Mouse (Mus musculus) CH12.LX (cell line): ENCODE results near the gene Phldb1.

Source experiments
- CHD1 ChIP-seq: IDR thresholded peaks from 2 replicates; pipeline ENCODE4 v1.6.1; 2012; ENCODE audit warnings: low read depth, low read length, improper control_type of control experiment, inconsistent platforms
- CTCF ChIP-seq, 2 experiments: IDR thresholded peaks in 1 of 2; conservative IDR thresholded peaks in 1 of 2; 2 replicates each; pipeline ENCODE4 v1.5.1; 2011 to 2012; ENCODE audit warnings: low read depth in 2 of 2, low read length in 2 of 2, improper control_type of control experiment in 1 of 2, inconsistent platforms in 1 of 2, mild to moderate bottlenecking in 1 of 2, moderate library complexity in 1 of 2
- NELFE ChIP-seq: IDR thresholded peaks from 2 replicates; pipeline ENCODE4 v1.6.1; 2011; ENCODE audit warnings: low read depth, low read length, improper control_type of control experiment
- ZNF384 ChIP-seq: IDR thresholded peaks from 2 replicates; pipeline ENCODE4 v1.6.1; 2012; ENCODE audit warnings: low read depth, low read length, improper control_type of control experiment, inconsistent platforms

DNA sequence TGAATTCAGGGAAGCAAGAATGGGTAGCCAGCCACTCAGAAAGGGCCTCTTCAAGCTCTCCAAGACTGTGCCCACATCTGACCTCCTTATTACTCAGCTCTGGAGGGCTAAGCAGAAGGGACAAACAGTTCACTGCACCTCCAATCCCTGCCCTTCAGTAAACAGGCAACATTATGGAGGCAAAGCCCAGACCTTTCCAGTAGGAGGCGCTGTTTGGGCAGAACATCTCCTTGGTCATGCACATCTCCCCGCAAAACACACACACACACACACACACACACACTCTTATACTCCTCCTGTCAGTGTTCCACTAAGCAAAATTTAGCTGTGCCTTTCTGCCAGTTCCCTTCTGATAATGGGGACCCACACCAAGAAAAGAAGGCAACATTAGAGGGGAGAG is 25.4 kb downstream of the Phldb1 start:
- TF ChIP-seq CTCF (conservative IDR thresholded peaks at IDR 0.05 in 1 of 2, IDR thresholded peaks at IDR 0.05 in 1 of 2; ENCODE audit: low read depth in 2 of 2, low read length in 2 of 2) = peak; percentile 69 to 78; a peak in 3 of 4 replicates
- no peak for TF ChIP-seq CHD1
- TF ChIP-seq ZNF384 = no peak
- TF ChIP-seq NELFE = no peak
